Mouse (Mus musculus) midbrain, embryonic 14.5 days (tissue): ENCODE results near the gene Arhgap25. TPM values are rescaled to one million over a fixed set of nuclear protein-coding genes. Genes with fewer than 3 reads are reported as not detected.

ENCODE experiments used
- ATAC-seq: fragments of 200-750 bp; cut with Nextera tagmentation; 2 replicates; pipeline ENCODE4 v1.8.0; 2017; ENCODE audit warnings: moderate number of reproducible peaks, moderate library complexity; ENCODE audit not compliant: low FRiP score, low TSS enrichment
- DNase-seq: peaks from one replicate; pipeline ENCODE4 v3.0.0-alpha.2; 2015
- H3K27ac ChIP-seq: fragments of 300-500 bp; sonication (generic); replicated peaks from 2 replicates; pipeline ENCODE4 v1.5.1; 2014; ENCODE audit warnings: mild to moderate bottlenecking, low read depth, low read length, moderate library complexity
- H3K27me3 ChIP-seq: fragments of 300-500 bp; sonication (generic); 2 replicates; pipeline ENCODE4 v1.6.1; 2014; ENCODE audit warnings: low read length, control low read depth, mixed read lengths; ENCODE audit not compliant: control insufficient read depth, insufficient read depth
- H3K36me3 ChIP-seq: fragments of 300-500 bp; sonication (generic); 2 replicates; pipeline ENCODE4 v1.6.1; 2014; ENCODE audit warnings: low read length, control low read depth; ENCODE audit not compliant: control insufficient read depth, insufficient read depth
- H3K4me1 ChIP-seq: fragments of 300-500 bp; sonication (generic); 2 replicates; pipeline ENCODE4 v1.6.1; 2014; ENCODE audit warnings: mild to moderate bottlenecking, antibody characterized with exemption, low read length, control low read depth; ENCODE audit not compliant: control insufficient read depth, insufficient read depth
- H3K4me2 ChIP-seq: fragments of 300-500 bp; sonication (generic); 2 replicates; pipeline ENCODE4 v1.6.1; 2014; ENCODE audit warnings: mild to moderate bottlenecking, low read length, moderate library complexity
- H3K4me3 ChIP-seq: fragments of 300-500 bp; sonication (generic); replicated peaks from 2 replicates; pipeline ENCODE4 v1.5.1; 2014; ENCODE audit warnings: low read depth, low read length
- H3K9ac ChIP-seq: fragments of 300-500 bp; sonication (generic); replicated peaks from 2 replicates; pipeline ENCODE4 v1.6.1; 2014; ENCODE audit warnings: mild to moderate bottlenecking, low read length, moderate library complexity
- H3K9me3 ChIP-seq: fragments of 300-500 bp; sonication (generic); 2 replicates; pipeline ENCODE4 v1.6.1; 2016; ENCODE audit warnings: low read length, control low read depth, mixed read lengths; ENCODE audit not compliant: control insufficient read depth
- WGBS: fragments of 180-500 bp; shearing (Covaris S2); extraction: QIAGEN DNeasy Blood & Tissue Kit; methylation state at CpG from one replicate; pipeline ENCODE4 v1.1.7; 2014; 5-methylcytosine and 5-hydroxymethylcytosine counted together
- polyA plus RNA-seq: library from polyadenylated mRNA; unstranded; fragments of >200 nt; fragmentation: Nextera tagmentation; extraction: Ambion mirVana; gene quantifications from 2 replicates; pipeline ENCODE4 v1.2.1, GENCODE M21; 2014

Arhgap25 gene
- polyA plus RNA-seq, 1 experiment from 2014 or later = 2.4 TPM

- Histone ChIP-seq H3K36me3 (no peaks in the 10 kb centered on the region), H3K4me2 (no peak overlapping the region), H3K27ac (no peak overlapping the region), H3K9ac (no peak overlapping the region), H3K9me3 (no peaks in the 10 kb centered on the region), H3K27me3 (no peaks in the 10 kb centered on the region), H3K4me1 (no peaks in the 10 kb centered on the region), H3K4me3 (no peak overlapping the region)
- DNase-seq = no peak
- WGBS = 92% methylated on average over 11 of the region's 11 CpGs
- no peak for ATAC-seq
Measured at GRCm38 (mm10) chr6:87519809-87520208, 13.2 kb downstream of the Arhgap25 start.

- Histone ChIP-seq H3K4me2 (no peak overlapping the region), H3K36me3 (no peaks in the 10 kb centered on the region), H3K4me1 (no peaks in the 10 kb centered on the region), H3K27me3 (no peaks in the 10 kb centered on the region), H3K9me3 (no peaks in the 10 kb centered on the region), H3K9ac (no peak overlapping the region), H3K27ac (no peak overlapping the region), H3K4me3 (no peak overlapping the region)
- ATAC-seq = no peak
- no peak for DNase-seq
- 94% methylated on average over 10 of the region's 10 CpGs for WGBS
Measured at GRCm38 (mm10) chr6:87518622-87519021, 14.4 kb downstream of the Arhgap25 start.

GRCm38 (mm10) chr6:87517753-87518409, 15.2 kb downstream of the Arhgap25 start:
- WGBS = 84% methylated on average over 4 of the region's 4 CpGs
- ATAC-seq = no peak
- no peak for DNase-seq

GRCm38 (mm10) chr6:87514321-87514720, 18.7 kb downstream of the Arhgap25 start:
- H3K4me2 ChIP-seq = no peak overlapping the region
- DNase-seq = no peak
- H3K27me3 ChIP-seq = no peaks in the 10 kb centered on the region
- H3K4me1 ChIP-seq = no peaks in the 10 kb centered on the region
- H3K27ac ChIP-seq = no peak overlapping the region
- no peak overlapping the region for H3K9ac ChIP-seq
- 79% methylated on average over 4 of the region's 4 CpGs for WGBS
- no peak overlapping the region for H3K4me3 ChIP-seq
- no peak for ATAC-seq
- no peaks in the 10 kb centered on the region for H3K9me3 ChIP-seq
- H3K36me3 ChIP-seq = no peaks in the 10 kb centered on the region

More at GRCm38 (mm10) chr6:87517753-87518409, 15.2 kb downstream of the Arhgap25 start:
- H3K4me1 ChIP-seq = no peaks in the 10 kb centered on the region
- no peak overlapping the region for H3K4me3 ChIP-seq
- no peaks in the 10 kb centered on the region for H3K36me3 ChIP-seq
- no peak overlapping the region for H3K9ac ChIP-seq
- H3K9me3 ChIP-seq = no peaks in the 10 kb centered on the region
- H3K27me3 ChIP-seq = no peaks in the 10 kb centered on the region
- no peak overlapping the region for H3K27ac ChIP-seq
- H3K4me2 ChIP-seq = no peak overlapping the region

GRCm38 (mm10) chr6:87513046-87513767, 19.9 kb downstream of the Arhgap25 start:
- H3K36me3 ChIP-seq = no peaks in the 10 kb centered on the region
- no peak overlapping the region for H3K27ac ChIP-seq
- H3K9ac ChIP-seq = no peak overlapping the region
- no peak overlapping the region for H3K4me2 ChIP-seq
- H3K27me3 ChIP-seq = no peaks in the 10 kb centered on the region
- no peaks in the 10 kb centered on the region for H3K4me1 ChIP-seq
- H3K4me3 ChIP-seq = no peak overlapping the region
- ATAC-seq = no peak
- no peaks in the 10 kb centered on the region for H3K9me3 ChIP-seq
- peak; percentile 82 for DNase-seq
- 77% methylated on average over 12 of the region's 12 CpGs for WGBS

- Histone ChIP-seq H3K27ac (no peak overlapping the region), H3K4me1 (no peaks in the 10 kb centered on the region), H3K36me3 (no peaks in the 10 kb centered on the region), H3K27me3 (no peaks in the 10 kb centered on the region), H3K9me3 (no peaks in the 10 kb centered on the region), H3K9ac (no peak overlapping the region), H3K4me2 (no peak overlapping the region), H3K4me3 (no peak overlapping the region)
- WGBS = 90% methylated on average over 4 of the region's 4 CpGs
- no peak for DNase-seq
- no peak for ATAC-seq
Measured at GRCm38 (mm10) chr6:87510999-87511398, 22.1 kb downstream of the Arhgap25 start.

- H3K4me2 ChIP-seq = no peak overlapping the region
- 94% methylated on average over 2 of the region's 2 CpGs for WGBS
- H3K4me1 ChIP-seq = no peaks in the 10 kb centered on the region
- no peak overlapping the region for H3K4me3 ChIP-seq
- DNase-seq (no peak), ATAC-seq (no peak)
- no peaks in the 10 kb centered on the region for H3K36me3 ChIP-seq
- no peak overlapping the region for H3K27ac ChIP-seq
- H3K27me3 ChIP-seq = no peaks in the 10 kb centered on the region
- no peaks in the 10 kb centered on the region for H3K9me3 ChIP-seq
- H3K9ac ChIP-seq = no peak overlapping the region
Measured at GRCm38 (mm10) chr6:87509806-87510205, 23.3 kb downstream of the Arhgap25 start.

GRCm38 (mm10) chr6:87504875-87505274, 28.2 kb downstream of the Arhgap25 start:
- Histone ChIP-seq H3K27me3 (no peaks in the 10 kb centered on the region), H3K4me3 (no peak overlapping the region), H3K9ac (no peak overlapping the region), H3K4me2 (no peak overlapping the region), H3K27ac (no peak overlapping the region), H3K4me1 (no peaks in the 10 kb centered on the region), H3K36me3 (no peaks in the 10 kb centered on the region), H3K9me3 (no peaks in the 10 kb centered on the region)
- DNase-seq (no peak), ATAC-seq (no peak)
- WGBS = 69% methylated on average over 7 of the region's 7 CpGs

GRCm38 (mm10) chr6:87503976-87504375, 29.1 kb downstream of the Arhgap25 start:
- no peak overlapping the region for H3K27ac ChIP-seq
- 72% methylated on average over 5 of the region's 5 CpGs for WGBS
- no peaks in the 10 kb centered on the region for H3K36me3 ChIP-seq
- no peak for ATAC-seq
- H3K27me3 ChIP-seq = no peaks in the 10 kb centered on the region
- no peaks in the 10 kb centered on the region for H3K9me3 ChIP-seq
- no peak for DNase-seq
- H3K9ac ChIP-seq = no peak overlapping the region
- no peak overlapping the region for H3K4me3 ChIP-seq
- H3K4me1 ChIP-seq = no peaks in the 10 kb centered on the region
- no peak overlapping the region for H3K4me2 ChIP-seq
